Mouse (Mus musculus) CD4-positive, CD25-positive, alpha-beta regulatory T cell, adult 2 months (primary cell): Measurements from ENCODE around the gene Ntn4.

Source experiments
- DNase-seq: peaks from one replicate; pipeline ENCODE4 v3.0.0-alpha.2; 2012; ENCODE audit warnings: low read depth, low spot score

The Ntn4 gene

GRCm38 (mm10) chr10:93641821-93642746 lies 1.6 kb downstream of the Ntn4 start:
- DNase-seq, result no peak

- DNase-seq, result peak; percentile 10
These were observed 2.4 kb downstream of the Ntn4 start for GRCm38 (mm10) chr10:93642897-93643296.

DNA sequence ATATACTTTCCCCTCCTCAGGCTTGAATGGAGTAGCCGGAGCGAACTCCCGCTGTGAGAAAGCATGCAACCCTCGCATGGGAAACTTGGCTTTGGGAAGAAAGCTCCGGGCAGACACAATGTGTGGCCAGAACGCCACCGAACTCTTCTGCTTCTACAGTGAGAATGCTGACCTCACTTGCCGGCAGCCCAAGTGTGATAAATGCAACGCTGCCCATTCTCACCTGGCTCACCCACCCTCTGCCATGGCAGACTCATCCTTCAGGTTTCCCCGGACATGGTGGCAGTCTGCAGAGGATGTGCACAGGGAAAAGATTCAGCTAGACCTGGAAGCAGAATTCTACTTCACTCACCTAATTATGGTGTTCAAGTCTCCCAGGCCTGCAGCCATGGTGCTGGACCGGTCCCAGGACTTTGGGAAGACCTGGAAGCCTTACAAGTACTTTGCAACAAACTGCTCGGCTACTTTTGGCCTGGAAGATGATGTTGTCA lies 4.0 kb downstream of the Ntn4 start:
- no peak for DNase-seq

GRCm38 (mm10) chr10:93647655-93648561 lies 7.4 kb downstream of the Ntn4 start:
- no peak for DNase-seq

- no peak for DNase-seq
These were observed 8.2 kb downstream of the Ntn4 start for GRCm38 (mm10) chr10:93648598-93649102.

GRCm38 (mm10) chr10:93649127-93649526 lies 8.6 kb downstream of the Ntn4 start:
- DNase-seq, result peak; percentile 43

DNA sequence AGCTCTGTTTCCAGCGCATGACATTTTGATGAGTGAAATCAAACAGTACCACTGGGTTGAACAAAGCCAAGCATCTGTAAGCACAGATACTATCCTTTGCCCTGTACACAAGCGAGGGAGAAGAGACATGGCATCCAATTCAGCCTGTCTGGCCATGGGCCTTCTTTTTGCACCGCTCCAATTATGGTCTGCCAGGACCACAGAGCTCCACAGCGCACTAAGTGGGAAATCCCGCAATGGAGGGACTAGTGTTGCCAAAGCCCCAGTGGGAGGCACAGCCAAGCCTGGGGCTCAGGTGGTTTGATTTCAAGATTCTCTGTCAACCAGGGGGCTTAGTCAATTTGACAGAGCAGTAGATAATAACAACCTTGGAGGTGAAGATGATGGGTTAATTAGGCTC lies 9.1 kb downstream of the Ntn4 start:
- DNase-seq, result no peak

DNA sequence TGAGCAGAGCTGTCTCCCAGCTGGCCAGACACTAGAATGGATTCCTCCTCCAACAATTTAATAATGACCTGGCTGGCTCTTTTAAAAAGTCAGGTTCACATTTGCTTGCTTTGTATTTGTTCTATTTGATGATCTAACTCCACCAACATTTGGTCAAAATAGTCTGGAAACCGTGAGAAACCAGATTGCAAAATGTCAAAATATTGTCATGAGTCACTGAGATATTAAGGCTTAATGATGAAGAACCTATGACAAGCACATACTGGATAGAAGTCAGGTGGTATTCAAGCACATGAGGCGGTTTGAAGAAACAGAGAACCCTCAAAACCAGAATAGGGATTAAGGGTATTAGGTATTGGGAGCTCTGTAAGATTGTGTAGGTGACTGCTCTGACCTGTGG lies 12.8 kb downstream of the Ntn4 start:
- no peak for DNase-seq

DNA sequence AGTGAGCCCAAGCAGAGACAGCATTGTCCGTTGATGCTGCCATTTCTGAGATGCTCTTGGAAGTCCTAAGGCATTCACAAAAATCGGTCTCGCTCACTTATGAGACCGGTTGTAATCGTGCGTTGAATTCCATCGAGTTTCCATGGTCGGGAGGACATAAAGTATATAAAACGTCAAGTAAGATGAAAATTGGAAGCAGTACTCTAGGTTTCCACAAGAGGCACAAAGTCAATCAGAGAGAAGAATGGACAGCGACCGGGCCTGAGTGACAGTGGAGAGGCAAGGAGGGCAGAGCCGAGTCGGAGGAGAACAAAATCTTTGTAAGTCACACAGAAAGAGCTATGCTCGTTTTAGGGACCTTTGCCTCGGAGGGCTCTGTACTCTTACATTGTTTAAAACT lies 14.9 kb downstream of the Ntn4 start:
- DNase-seq, result no peak

GRCm38 (mm10) chr10:93659792-93660191 lies 19.3 kb downstream of the Ntn4 start:
- no peak for DNase-seq

GRCm38 (mm10) chr10:93661348-93661991 lies 21.0 kb downstream of the Ntn4 start:
- no peak for DNase-seq

GRCm38 (mm10) chr10:93662018-93662417 lies 21.5 kb downstream of the Ntn4 start:
- DNase-seq, result no peak

DNA sequence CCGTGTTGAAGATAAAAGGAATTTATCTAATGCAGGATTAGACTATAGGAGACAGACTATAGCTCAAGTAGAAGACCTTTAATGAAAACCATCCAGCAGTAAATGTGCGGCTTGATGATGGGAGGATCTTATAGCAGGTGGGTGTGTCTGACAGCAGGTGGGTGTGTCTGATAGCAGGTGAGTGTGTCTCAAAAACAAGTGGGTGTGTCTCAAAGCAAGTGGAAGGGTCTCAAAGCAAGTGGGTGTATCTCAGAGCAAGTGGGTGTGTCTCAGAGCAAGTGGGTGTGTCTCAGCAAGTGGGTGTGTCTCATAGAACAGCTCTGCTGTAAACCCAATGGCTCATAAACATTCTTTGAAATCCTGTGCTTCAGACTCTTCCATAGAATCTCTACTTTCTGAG lies 25.7 kb downstream of the Ntn4 start:
- DNase-seq, result peak; percentile 33

DNA sequence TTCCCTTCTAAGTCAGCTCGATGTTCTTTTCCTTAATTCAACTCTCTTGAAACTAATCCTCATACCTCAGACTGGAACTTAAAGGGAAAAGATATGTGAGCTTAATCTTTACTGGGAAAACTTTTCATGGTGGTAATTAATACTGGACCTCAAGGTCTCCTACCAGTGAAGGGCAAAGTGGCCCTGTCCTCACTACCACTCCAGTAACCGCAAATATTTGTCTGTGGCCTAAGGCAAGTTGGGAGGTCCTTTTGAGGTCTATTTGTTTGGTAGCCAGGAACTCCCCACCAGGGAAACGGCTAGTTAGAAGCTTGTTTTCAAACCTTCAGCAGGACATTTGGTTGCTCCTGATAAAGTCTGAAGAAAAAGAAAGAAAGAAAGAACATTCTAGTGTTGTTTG lies 26.5 kb downstream of the Ntn4 start:
- no peak for DNase-seq

- DNase-seq, result peak; percentile 46
These were observed 32.4 kb downstream of the Ntn4 start for GRCm38 (mm10) chr10:93672646-93673479.

DNA sequence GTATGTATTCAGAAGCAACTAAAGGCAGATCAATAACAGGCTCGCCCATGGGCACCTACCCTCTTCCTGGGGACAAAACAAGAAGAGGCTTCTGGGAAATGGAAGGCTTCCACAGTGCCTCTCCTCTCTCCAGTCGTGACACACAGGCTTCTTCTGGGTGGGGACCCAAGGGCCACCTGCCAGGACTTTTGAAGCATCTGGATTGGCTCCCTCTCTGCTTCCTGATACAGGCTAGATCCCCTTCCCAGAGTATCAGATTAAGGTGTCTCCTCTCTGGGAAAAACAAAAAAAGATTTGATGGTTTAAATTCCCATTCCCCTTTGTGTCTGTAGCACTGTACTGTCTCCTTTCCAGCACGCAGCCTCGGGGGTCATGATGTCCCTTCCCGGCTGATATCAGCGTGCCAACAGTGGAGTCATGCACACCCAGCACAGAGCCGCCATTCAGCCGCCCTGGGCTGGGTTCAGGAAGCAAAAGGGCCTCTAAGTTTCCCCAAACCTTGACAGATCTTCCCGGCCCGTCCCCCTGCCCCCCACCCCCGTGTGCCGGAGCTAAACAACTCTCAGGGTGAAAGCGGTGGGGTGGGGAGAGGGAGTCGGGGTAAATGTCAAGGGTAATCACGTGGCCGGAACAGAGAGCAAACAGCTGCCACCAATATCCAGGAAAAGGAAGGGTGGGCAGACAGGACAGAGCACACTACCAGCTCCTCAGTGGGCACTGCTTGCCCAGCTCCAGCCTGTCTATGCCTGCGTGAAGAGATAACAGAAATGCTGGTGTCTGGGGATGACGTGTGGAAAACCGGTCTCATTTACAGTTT lies 38.9 kb downstream of the Ntn4 start:
- DNase-seq, result peak; percentile 48

DNA sequence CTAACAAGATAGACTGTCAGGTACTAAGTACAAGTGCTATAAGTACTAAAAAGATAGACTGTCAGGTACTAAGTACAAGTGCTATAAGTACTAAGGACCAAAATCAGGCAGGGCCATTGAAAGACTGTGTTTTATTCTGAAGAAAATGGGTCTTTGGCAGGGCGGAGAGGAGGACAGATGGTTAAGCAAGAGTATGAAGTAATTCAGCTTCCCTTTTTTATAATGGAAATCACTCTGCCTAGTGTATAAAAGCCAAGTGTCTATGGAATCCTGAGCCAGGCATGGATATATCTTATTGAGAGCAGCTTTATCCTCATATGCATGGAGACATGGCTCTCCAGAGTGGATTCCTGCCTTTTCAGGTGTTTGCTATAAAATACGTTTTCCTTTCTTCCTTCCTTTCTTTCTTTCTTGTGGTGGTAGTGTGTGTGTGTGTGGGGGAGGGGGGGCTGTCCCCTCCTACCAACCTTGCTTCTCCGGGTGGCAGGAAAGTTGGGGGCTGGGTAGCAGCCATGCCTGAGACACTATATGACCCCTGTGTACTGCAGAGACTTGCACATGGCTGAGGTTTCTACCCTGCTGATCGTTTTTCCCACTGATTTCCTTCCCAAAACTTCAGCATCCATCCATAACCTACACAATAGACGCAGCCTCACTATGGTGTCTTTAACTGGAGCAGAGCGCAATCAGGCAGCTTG lies 40.3 kb downstream of the Ntn4 start:
- DNase-seq, result no peak

DNA sequence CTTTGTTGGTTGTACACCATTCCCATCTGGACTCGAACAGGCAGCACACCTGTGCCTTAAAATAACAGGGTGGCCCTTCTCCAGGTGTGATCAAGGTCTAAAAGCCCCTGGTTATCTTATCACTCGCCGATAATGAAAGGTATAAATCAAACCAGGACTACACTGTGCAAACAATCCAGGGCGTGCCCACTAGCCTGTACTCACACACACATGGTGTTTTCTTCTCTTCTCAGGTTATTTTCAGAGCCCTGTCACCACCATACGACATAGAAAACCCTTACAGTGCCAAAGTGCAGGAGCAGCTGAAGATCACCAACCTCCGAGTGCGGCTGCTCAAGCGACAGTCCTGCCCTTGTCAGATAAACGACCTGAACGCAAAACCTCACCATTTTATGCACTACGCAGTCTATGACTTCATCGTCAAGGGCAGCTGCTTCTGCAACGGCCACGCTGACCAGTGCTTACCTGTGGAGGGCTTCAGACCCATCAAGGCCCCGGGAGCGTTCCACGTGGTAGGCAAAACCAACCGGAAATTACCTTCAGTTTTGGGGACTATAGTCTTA lies 41.8 kb downstream of the Ntn4 start:
- DNase-seq, result no peak

DNA sequence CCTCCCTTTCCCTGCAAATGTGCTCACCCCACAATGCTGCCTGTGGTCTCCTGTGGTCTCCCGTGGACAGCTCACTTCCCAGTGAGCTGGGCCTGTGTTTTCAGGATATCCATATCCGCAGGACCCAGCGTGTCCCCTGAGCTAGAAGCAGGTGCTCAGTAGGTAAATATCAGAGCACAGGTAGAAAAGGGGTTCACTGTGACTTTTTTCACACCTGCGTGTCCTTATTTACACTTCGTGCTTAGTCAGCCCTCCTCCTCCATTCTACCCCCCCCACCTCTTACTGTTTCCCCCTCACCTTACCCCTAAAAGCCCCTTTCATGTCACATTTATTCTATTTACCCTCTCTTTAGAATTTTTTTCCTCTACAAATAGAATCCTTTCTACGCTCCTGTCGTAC lies 42.7 kb downstream of the Ntn4 start:
- no peak for DNase-seq
